Mouse (Mus musculus) neural tube, embryonic 12.5 days (tissue): ENCODE results near the gene Atp8b3. TPM values are rescaled to one million over a fixed set of nuclear protein-coding genes. Genes with fewer than 3 reads are reported as not detected.

Experiments
- ATAC-seq: fragments of 200-750 bp; cut with Nextera tagmentation; 2 replicates; pipeline ENCODE4 v1.8.0; 2017; ENCODE audit warnings: low read depth, mild to moderate bottlenecking, moderate TSS enrichment, moderate library complexity; ENCODE audit not compliant: low FRiP score
- H3K27ac ChIP-seq: fragments of 300-500 bp; sonication (generic); 2 replicates; pipeline ENCODE4 v1.5.1; 2016
- H3K27me3 ChIP-seq: fragments of 300-500 bp; sonication (generic); replicated peaks from 2 replicates; pipeline ENCODE4 v1.6.1; 2016; ENCODE audit warnings: mild to moderate bottlenecking
- H3K36me3 ChIP-seq: fragments of 300-500 bp; sonication (generic); 2 replicates; pipeline ENCODE4 v1.6.1; 2016; ENCODE audit warnings: mild to moderate bottlenecking
- H3K4me1 ChIP-seq: fragments of 300-500 bp; sonication (generic); 2 replicates; pipeline ENCODE4 v1.6.1; 2016
- H3K4me2 ChIP-seq: fragments of 300-500 bp; sonication (generic); replicated peaks from 2 replicates; pipeline ENCODE4 v1.6.1; 2016; ENCODE audit warnings: mild to moderate bottlenecking
- H3K4me3 ChIP-seq: fragments of 300-500 bp; sonication (generic); 2 replicates; pipeline ENCODE4 v1.5.1; 2016
- H3K9ac ChIP-seq: fragments of 300-500 bp; sonication (generic); 2 replicates; pipeline ENCODE4 v1.6.1; 2016; ENCODE audit warnings: mild to moderate bottlenecking
- H3K9me3 ChIP-seq: fragments of 300-500 bp; sonication (generic); 2 replicates; pipeline ENCODE4 v1.6.1; 2016; ENCODE audit warnings: mild to moderate bottlenecking
- WGBS: fragments of 180-500 bp; shearing (Covaris S2); methylation state at CpG from one replicate; pipeline ENCODE4 v1.1.7; 2016; 5-methylcytosine and 5-hydroxymethylcytosine counted together
- polyA plus RNA-seq: library from polyadenylated mRNA; unstranded; fragments of >200 nt; fragmentation: Nextera tagmentation; extraction: Ambion mirVana; gene quantifications from 2 replicates; pipeline ENCODE4 v1.2.1, GENCODE M21; 2016

Gene Atp8b3
- 1.0 TPM in 2 replicates for polyA plus RNA-seq

- H3K4me2 ChIP-seq = peak within 1 kb of the TSS; percentile 49
- no peaks in the 10 kb centered on the region; the same call in none of the 2 replicates for H3K4me1 ChIP-seq
- H3K27me3 ChIP-seq = peaks cover 50% of the 10 kb centered on the region
- WGBS = 1% methylated on average over 30 of the region's 30 CpGs
- no peak within 1 kb of the TSS for H3K4me3 ChIP-seq
- H3K27ac ChIP-seq = no peak within 1 kb of the TSS
- no peaks in the 10 kb centered on the region for H3K9me3 ChIP-seq
- peak; percentile 70 for ATAC-seq
- peaks cover 30% of the 10 kb centered on the region for H3K36me3 ChIP-seq
- H3K9ac ChIP-seq = no peak within 1 kb of the TSS
Observed at GRCm38 (mm10) chr10:80538710-80539394, at the start of gene Atp8b3. TSS of gene Atp8b3 (minus strand) at chr10:80539124.

- no peaks in the 10 kb centered on the region for H3K9me3 ChIP-seq
- no peak overlapping the region for H3K9ac ChIP-seq
- no peak for ATAC-seq
- peaks cover 41% of the 10 kb centered on the region for H3K36me3 ChIP-seq
- H3K4me3 ChIP-seq = no peak overlapping the region
- 0 out of 2 replicates have a peak overlapping the region, but pooled peaks have one; percentile 10 for H3K4me2 ChIP-seq
- H3K27me3 ChIP-seq = no peaks in the 10 kb centered on the region
- WGBS = 29% methylated on average over 4 of the region's 4 CpGs
- peaks cover 30% of the 10 kb centered on the region for H3K4me1 ChIP-seq
- H3K27ac ChIP-seq = no peak overlapping the region
Observed at GRCm38 (mm10) chr10:80587305-80587657, 48.4 kb upstream of the Atp8b3 start.

- H3K4me2 ChIP-seq = 0 out of 2 replicates have a peak overlapping the region, but pooled peaks have one; percentile 10
- H3K27ac ChIP-seq = no peak overlapping the region
- H3K4me1 ChIP-seq = peaks cover 30% of the 10 kb centered on the region
- no peak overlapping the region for H3K9ac ChIP-seq
- ATAC-seq = no peak
- peaks cover 41% of the 10 kb centered on the region for H3K36me3 ChIP-seq
- H3K27me3 ChIP-seq = no peaks in the 10 kb centered on the region
- WGBS = 97% methylated on average over 46 of the region's 51 CpGs
- no peak overlapping the region for H3K4me3 ChIP-seq
- H3K9me3 ChIP-seq = no peaks in the 10 kb centered on the region
Observed at GRCm38 (mm10) chr10:80586407-80587304, 47.7 kb upstream of the Atp8b3 start.

GRCm38 (mm10) chr10:80585581-80585980 is 46.7 kb upstream of the Atp8b3 start:
- Histone ChIP-seq H3K4me1 (peaks cover 30% of the 10 kb centered on the region), H3K27me3 (no peaks in the 10 kb centered on the region), H3K9ac (0 out of 2 replicates have a peak overlapping the region, but pooled peaks have one; percentile 17), H3K36me3 (peaks cover 41% of the 10 kb centered on the region), H3K27ac (no peak overlapping the region), H3K9me3 (no peaks in the 10 kb centered on the region), H3K4me2 (peak overlapping the region; percentile 9; the same call in 1 of the 2 replicates), H3K4me3 (no peak overlapping the region)
- no peak for ATAC-seq
- WGBS = 97% methylated on average over 8 of the region's 8 CpGs

- ATAC-seq = no peak
- Histone ChIP-seq H3K4me2 (peak overlapping the region; percentile 9; the same call in 1 of the 2 replicates), H3K36me3 (peaks cover 41% of the 10 kb centered on the region), H3K9me3 (no peaks in the 10 kb centered on the region), H3K4me1 (peaks cover 30% of the 10 kb centered on the region), H3K9ac (0 out of 2 replicates have a peak overlapping the region, but pooled peaks have one; percentile 17), H3K4me3 (no peak overlapping the region), H3K27me3 (no peaks in the 10 kb centered on the region), H3K27ac (no peak overlapping the region)
- WGBS = 80% methylated on average over 12 of the region's 12 CpGs
Observed at GRCm38 (mm10) chr10:80584642-80585552, 46.0 kb upstream of the Atp8b3 start.

- Histone ChIP-seq H3K27me3 (no peaks in the 10 kb centered on the region), H3K4me3 (no peak overlapping the region), H3K27ac (no peak overlapping the region), H3K9ac (no peak overlapping the region), H3K4me2 (no peak overlapping the region), H3K9me3 (no peaks in the 10 kb centered on the region), H3K36me3 (peaks cover 41% of the 10 kb centered on the region), H3K4me1 (peaks cover 27% of the 10 kb centered on the region)
- ATAC-seq = no peak
- 75% methylated on average over 12 of the region's 12 CpGs for WGBS
Observed at GRCm38 (mm10) chr10:80584045-80584488, 45.1 kb upstream of the Atp8b3 start.

GRCm38 (mm10) chr10:80583047-80583446 is 44.1 kb upstream of the Atp8b3 start:
- no peak overlapping the region for H3K4me2 ChIP-seq
- H3K9me3 ChIP-seq = no peaks in the 10 kb centered on the region
- H3K4me3 ChIP-seq = no peak overlapping the region
- H3K36me3 ChIP-seq = peaks cover 41% of the 10 kb centered on the region
- H3K4me1 ChIP-seq = peaks cover 25% of the 10 kb centered on the region
- no peak overlapping the region for H3K9ac ChIP-seq
- ATAC-seq = no peak
- H3K27me3 ChIP-seq = no peaks in the 10 kb centered on the region
- 87% methylated on average over 5 of the region's 5 CpGs for WGBS
- no peak overlapping the region for H3K27ac ChIP-seq

GRCm38 (mm10) chr10:80578911-80579310 is 40.0 kb upstream of the Atp8b3 start:
- Histone ChIP-seq H3K9ac (no peak overlapping the region), H3K4me3 (no peak overlapping the region)
- WGBS = 6% methylated on average over 8 of the region's 8 CpGs

GRCm38 (mm10) chr10:80578131-80578750 is 39.3 kb upstream of the Atp8b3 start:
- Histone ChIP-seq H3K4me2 (peak overlapping the region; percentile 97), H3K4me1 (peaks cover 52% of the 10 kb centered on the region), H3K9ac (peak overlapping the region; percentile 85; the same call in 1 of the 2 replicates), H3K9me3 (no peaks in the 10 kb centered on the region), H3K4me3 (peak overlapping the region; percentile 78), H3K36me3 (peaks cover 6% of the 10 kb centered on the region), H3K27me3 (no peaks in the 10 kb centered on the region), H3K27ac (peak overlapping the region; percentile 68; the same call in 1 of the 2 replicates)
- ATAC-seq = peak; percentile 49
- WGBS = under 1% methylated on average over 29 of the region's 29 CpGs

More at GRCm38 (mm10) chr10:80578911-80579310, 40.0 kb upstream of the Atp8b3 start:
- H3K4me2 ChIP-seq = peak overlapping the region; percentile 97
- H3K4me1 ChIP-seq = peaks cover 45% of the 10 kb centered on the region
- H3K27me3 ChIP-seq = no peaks in the 10 kb centered on the region
- no peak overlapping the region for H3K27ac ChIP-seq
- H3K9me3 ChIP-seq = no peaks in the 10 kb centered on the region
- H3K36me3 ChIP-seq = peaks cover 13% of the 10 kb centered on the region
- no peak for ATAC-seq

GRCm38 (mm10) chr10:80577195-80578130 is 38.5 kb upstream of the Atp8b3 start, which contains the start of gene Klf16:
TSS of gene Klf16 (minus strand) at chr10:80577321.
- H3K4me3 ChIP-seq = peak within 1 kb of the TSS; percentile 78
- H3K9ac ChIP-seq = peak within 1 kb of the TSS; percentile 85
- H3K4me2 ChIP-seq = peak within 1 kb of the TSS; percentile 97
- ATAC-seq = peak; percentile 75
- peaks cover 53% of the 10 kb centered on the region for H3K4me1 ChIP-seq
- no peaks in the 10 kb centered on the region for H3K9me3 ChIP-seq
- peak within 1 kb of the TSS; percentile 68 for H3K27ac ChIP-seq
- H3K27me3 ChIP-seq = no peaks in the 10 kb centered on the region
- peaks cover 2% of the 10 kb centered on the region; the same call in 1 of the 2 replicates for H3K36me3 ChIP-seq
- under 1% methylated on average over 81 of the region's 97 CpGs for WGBS
